Mouse (Mus musculus) kidney, embryonic 14.5 days (tissue): ENCODE data around the gene Sfn. TPM values are rescaled to one million over a fixed set of nuclear protein-coding genes. Genes with fewer than 3 reads are reported as not detected.

ENCODE experiments used
- ATAC-seq: fragments of 200-750 bp; cut with Nextera tagmentation; 2 replicates; pipeline ENCODE4 v1.8.0; 2017; ENCODE audit warnings: moderate number of reproducible peaks, mild to moderate bottlenecking, moderate TSS enrichment, moderate library complexity; ENCODE audit not compliant: low FRiP score, low TSS enrichment
- H3K27ac ChIP-seq: fragments of 300-500 bp; sonication (generic); 2 replicates; pipeline ENCODE4 v1.5.1; 2014; ENCODE audit warnings: low read depth, mild to moderate bottlenecking, low read length, moderate library complexity, mixed read lengths
- H3K27me3 ChIP-seq: fragments of 300-500 bp; sonication (generic); 2 replicates; pipeline ENCODE4 v1.6.1; 2014; ENCODE audit warnings: mild to moderate bottlenecking, low read length; ENCODE audit not compliant: control insufficient read depth, insufficient read depth
- H3K36me3 ChIP-seq: fragments of 300-500 bp; sonication (generic); 2 replicates; pipeline ENCODE4 v1.6.1; 2014; ENCODE audit warnings: low read length, mixed read lengths; ENCODE audit not compliant: control insufficient read depth, insufficient read depth
- H3K4me1 ChIP-seq: fragments of 300-500 bp; sonication (generic); 2 replicates; pipeline ENCODE4 v1.6.1; 2014; ENCODE audit warnings: low read length, mixed read lengths; ENCODE audit not compliant: control insufficient read depth, insufficient read depth
- H3K4me2 ChIP-seq: fragments of 300-500 bp; sonication (generic); replicated peaks from 2 replicates; pipeline ENCODE4 v1.6.1; 2014; ENCODE audit warnings: low read depth, mild to moderate bottlenecking, low read length
- H3K4me3 ChIP-seq: fragments of 300-500 bp; sonication (generic); 2 replicates; pipeline ENCODE4 v1.5.1; 2014; ENCODE audit warnings: mild to moderate bottlenecking, low read length
- H3K9ac ChIP-seq: fragments of 300-500 bp; sonication (generic); 2 replicates; pipeline ENCODE4 v1.6.1; 2014; ENCODE audit warnings: low read depth, mild to moderate bottlenecking, low read length, moderate library complexity
- H3K9me3 ChIP-seq: fragments of 300-500 bp; sonication (generic); 2 replicates; pipeline ENCODE4 v1.6.1; 2016; ENCODE audit warnings: low read length; ENCODE audit not compliant: control insufficient read depth
- WGBS: fragments of 180-500 bp; shearing (Covaris S2); extraction: QIAGEN DNeasy Blood & Tissue Kit; methylation state at CpG from one replicate; pipeline ENCODE4 v1.1.7; 2014; 5-methylcytosine and 5-hydroxymethylcytosine counted together
- polyA plus RNA-seq: library from polyadenylated mRNA; unstranded; fragments of >200 nt; fragmentation: Nextera tagmentation; extraction: Ambion mirVana; gene quantifications from 2 replicates; pipeline ENCODE4 v1.2.1, GENCODE M21; 2014

Gene Sfn
- polyA plus RNA-seq, 1 experiment from 2014 or later: 8.0 TPM

GRCm38 (mm10) chr4:133603056-133603455 is 1.1 kb upstream of the Sfn start:
- Histone ChIP-seq H3K4me3 (no peak overlapping the region), H3K36me3 (peaks cover 15% of the 10 kb centered on the region; the same call in 1 of the 2 replicates), H3K27me3 (peaks cover 33% of the 10 kb centered on the region), H3K4me1 (peaks cover 16% of the 10 kb centered on the region; the same call in 1 of the 2 replicates), H3K4me2 (no peak overlapping the region), H3K9ac (no peak overlapping the region), H3K27ac (no peak overlapping the region), H3K9me3 (no peaks in the 10 kb centered on the region)
- no peak for ATAC-seq
- 92% methylated on average over 5 of the region's 5 CpGs for whole genome bisulfite sequencing

- Histone ChIP-seq H3K4me1 (peaks cover 16% of the 10 kb centered on the region; the same call in 1 of the 2 replicates), H3K27me3 (peaks cover 33% of the 10 kb centered on the region), H3K36me3 (peaks cover 10% of the 10 kb centered on the region; the same call in 1 of the 2 replicates), H3K4me2 (peak overlapping the region; percentile 88), H3K27ac (no peak overlapping the region), H3K4me3 (peak overlapping the region; percentile 56), H3K9me3 (no peaks in the 10 kb centered on the region), H3K9ac (no peak overlapping the region; the same call in 1 of the 2 replicates)
- 14% methylated on average over 9 of the region's 9 CpGs for WGBS
- ATAC-seq: peak; percentile 21; the same call in 1 of the 2 replicates
Measured at GRCm38 (mm10) chr4:133600306-133600705, 1.7 kb downstream of the Sfn start.

- H3K9me3 ChIP-seq: no peaks in the 10 kb centered on the region
- H3K27me3 ChIP-seq: peaks cover 33% of the 10 kb centered on the region
- H3K36me3 ChIP-seq: peaks cover 10% of the 10 kb centered on the region; the same call in 1 of the 2 replicates
- under 1% methylated on average over 50 of the region's 50 CpGs for WGBS
- peak overlapping the region; percentile 88 for H3K4me2 ChIP-seq
- H3K9ac ChIP-seq: peak overlapping the region; percentile 48
- H3K4me3 ChIP-seq: peak overlapping the region; percentile 56
- no peak overlapping the region for H3K27ac ChIP-seq
- peaks cover 14% of the 10 kb centered on the region; the same call in 1 of the 2 replicates for H3K4me1 ChIP-seq
- peak; percentile 95 for ATAC-seq
Measured at GRCm38 (mm10) chr4:133599571-133600073, 2.3 kb downstream of the Sfn start.

GRCm38 (mm10) chr4:133599116-133599515 is 2.9 kb downstream of the Sfn start:
- peak overlapping the region; percentile 88 for H3K4me2 ChIP-seq
- peaks cover 33% of the 10 kb centered on the region for H3K27me3 ChIP-seq
- H3K4me3 ChIP-seq: peak overlapping the region; percentile 56
- H3K9ac ChIP-seq: peak overlapping the region; percentile 48; the same call in 1 of the 2 replicates
- peaks cover 8% of the 10 kb centered on the region; the same call in 1 of the 2 replicates for H3K36me3 ChIP-seq
- H3K4me1 ChIP-seq: peaks cover 14% of the 10 kb centered on the region; the same call in 1 of the 2 replicates
- WGBS: 12% methylated on average over 7 of the region's 7 CpGs
- H3K27ac ChIP-seq: peak overlapping the region; percentile 42
- no peak for ATAC-seq
- H3K9me3 ChIP-seq: no peaks in the 10 kb centered on the region

- Histone ChIP-seq H3K4me2 (no peak overlapping the region), H3K27ac (no peak overlapping the region), H3K4me1 (peaks cover 14% of the 10 kb centered on the region; the same call in 1 of the 2 replicates), H3K9ac (no peak overlapping the region; the same call in 1 of the 2 replicates), H3K9me3 (no peaks in the 10 kb centered on the region), H3K4me3 (no peak overlapping the region), H3K27me3 (peaks cover 33% of the 10 kb centered on the region), H3K36me3 (peaks cover 3% of the 10 kb centered on the region; the same call in 1 of the 2 replicates)
- WGBS: 21% methylated on average over 4 of the region's 4 CpGs
- ATAC-seq: no peak
Measured at GRCm38 (mm10) chr4:133598616-133599015, 3.4 kb downstream of the Sfn start.

GRCm38 (mm10) chr4:133596084-133596483 is 5.9 kb downstream of the Sfn start:
- no peaks in the 10 kb centered on the region for H3K9me3 ChIP-seq
- ATAC-seq: no peak
- peaks cover 8% of the 10 kb centered on the region for H3K36me3 ChIP-seq
- no peak overlapping the region for H3K27ac ChIP-seq
- H3K4me2 ChIP-seq: no peak overlapping the region
- H3K27me3 ChIP-seq: peaks cover 19% of the 10 kb centered on the region
- peaks cover 14% of the 10 kb centered on the region; the same call in 1 of the 2 replicates for H3K4me1 ChIP-seq
- WGBS: 91% methylated on average over 6 of the region's 6 CpGs
- H3K9ac ChIP-seq: no peak overlapping the region
- no peak overlapping the region for H3K4me3 ChIP-seq

- 73% methylated on average over 7 of the region's 7 CpGs for WGBS
- peaks cover 14% of the 10 kb centered on the region; the same call in 1 of the 2 replicates for H3K4me1 ChIP-seq
Measured at GRCm38 (mm10) chr4:133595538-133595937, 6.4 kb downstream of the Sfn start.

GRCm38 (mm10) chr4:133592570-133592969 is 9.4 kb downstream of the Sfn start:
- 0 out of 2 replicates have a peak, but pooled peaks have one; percentile 41 for ATAC-seq
- H3K4me2 ChIP-seq: no peak overlapping the region
- H3K27ac ChIP-seq: no peak overlapping the region
- no peaks in the 10 kb centered on the region for H3K4me1 ChIP-seq
- no peaks in the 10 kb centered on the region for H3K9me3 ChIP-seq
- 32% methylated on average over 7 of the region's 7 CpGs for WGBS
- peaks cover 42% of the 10 kb centered on the region for H3K36me3 ChIP-seq
- H3K27me3 ChIP-seq: no peaks in the 10 kb centered on the region
- no peak overlapping the region for H3K9ac ChIP-seq
- no peak overlapping the region for H3K4me3 ChIP-seq

More at GRCm38 (mm10) chr4:133595538-133595937, 6.4 kb downstream of the Sfn start:
- no peak overlapping the region for H3K9ac ChIP-seq
- no peaks in the 10 kb centered on the region for H3K9me3 ChIP-seq
- peaks cover 19% of the 10 kb centered on the region for H3K27me3 ChIP-seq
- H3K27ac ChIP-seq: no peak overlapping the region
- H3K36me3 ChIP-seq: peaks cover 13% of the 10 kb centered on the region
- no peak overlapping the region for H3K4me2 ChIP-seq
- no peak for ATAC-seq
- no peak overlapping the region for H3K4me3 ChIP-seq
